Mouse (Mus musculus) liver, postnatal 0 days (tissue): ENCODE measurements at regions not wholly inside any gene's neighbourhood (a gene's known extent, or its start where the extent isn't known, plus 50 kb on each side); places are given as distances from the start of the nearest gene placed in this dataset.

Experiments used
- CTCF ChIP-seq: sonication (generic); IDR thresholded peaks from 2 replicates; pipeline ENCODE4 v1.5.1; 2016; ENCODE audit warnings: antibody characterized with exemption, low read depth
- EP300 ChIP-seq: IDR thresholded peaks from 2 replicates; pipeline ENCODE4 v1.6.1; 2016; ENCODE audit warnings: antibody characterized with exemption, low read depth, mild to moderate bottlenecking

DNA sequence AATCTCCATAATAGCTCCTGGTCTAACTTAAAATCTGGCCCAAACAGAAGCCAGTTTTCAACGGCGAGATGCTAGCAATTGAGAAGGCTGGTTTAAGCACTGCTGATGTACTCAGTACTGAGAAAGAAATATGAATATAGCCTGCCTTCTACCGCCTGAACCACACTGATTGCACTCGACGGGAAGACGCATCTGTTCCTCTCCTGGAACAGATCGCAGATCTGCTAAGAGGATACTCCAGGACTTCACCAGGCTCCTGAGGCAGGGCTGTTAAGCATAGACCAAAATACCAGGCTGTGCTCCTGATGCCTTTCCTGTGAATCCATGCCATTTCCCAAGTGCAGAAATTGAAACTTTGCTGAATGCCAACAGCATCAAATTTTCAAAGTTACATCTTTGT lies 92.6 kb upstream of the Zpld1 start:
- TF ChIP-seq CTCF = no peak
- TF ChIP-seq EP300 = no peak
